Mouse (Mus musculus) granulocyte monocyte progenitor cell, adult 5-6 weeks (primary cell): ENCODE data around the gene Crtap. TPM values are rescaled to one million over a fixed set of nuclear protein-coding genes. Genes with fewer than 3 reads are reported as not detected.
"Not testable (repeated sequence)": the region's sequence is repeated elsewhere in the genome, so short reads cannot be mapped to it uniquely, and the experiment has no call there.

Source experiments
- ATAC-seq: replicated peaks from 2 replicates; pipeline ENCODE4 v1.8.0; 2016; ENCODE audit warnings: mild to moderate bottlenecking, moderate TSS enrichment, inconsistent platforms; ENCODE audit not compliant: poor library complexity, severe bottlenecking
- total RNA-seq, 2 experiments: library from RNA; stranded (forward) in 1 of 2; stranded (reverse) in 1 of 2; fragments of 200-712, 200-1000 nt in 1 of 2; fragments of >200 nt in 1 of 2; fragmentation: Nextera tagmentation in 1 of 2; gene quantifications; 2 replicates each; pipeline ENCODE4 v1.2.3; 2014 to 2017

The Crtap gene
- total RNA-seq, 2 experiments from 2014 or later: 21.4 to 55.2 TPM

DNA sequence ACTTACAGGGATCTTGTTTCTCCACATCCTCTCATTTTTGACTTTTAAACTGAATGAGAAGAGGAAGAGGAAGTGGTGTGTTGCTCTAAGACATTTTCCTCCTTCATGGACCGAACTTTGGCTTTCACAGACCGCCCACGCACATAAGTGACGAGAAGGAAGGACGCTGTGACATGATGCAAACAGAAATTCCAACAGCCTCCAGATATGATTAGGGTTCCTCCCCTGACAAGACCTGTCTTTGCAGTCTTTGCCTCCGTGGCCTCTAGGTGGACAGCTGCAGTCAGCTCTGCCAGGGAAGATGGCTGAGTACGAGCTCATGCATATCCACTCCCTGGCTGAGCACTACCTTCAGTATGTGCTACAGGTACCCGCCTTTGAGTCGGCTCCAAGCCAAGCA is 60.6 kb downstream of the Crtap start, which contains the start of gene Bcl2a1c:
TSS of gene Bcl2a1c (plus strand) at position 281 of the 400 bp plus-strand sequence.
- peak; percentile 94 for ATAC-seq

DNA sequence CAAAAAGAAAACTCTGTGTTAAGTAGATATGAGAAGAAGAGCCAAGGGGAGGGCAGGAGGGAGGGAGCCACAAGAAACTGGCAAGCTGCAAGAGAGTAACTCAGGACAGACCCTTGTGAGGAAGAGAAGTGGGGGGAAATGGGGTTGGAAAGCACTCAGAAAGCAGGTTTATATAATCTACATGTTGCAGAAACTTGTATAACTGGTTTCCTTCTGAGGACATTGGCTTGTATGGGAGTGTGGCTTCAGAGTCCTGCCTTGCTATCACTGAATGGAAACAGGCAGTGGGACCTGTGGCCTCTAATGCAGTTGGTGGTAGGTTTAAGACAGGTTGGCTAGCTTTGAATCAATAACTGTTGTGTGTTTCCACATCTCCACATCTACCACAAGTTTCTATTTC is 62.1 kb downstream of the Crtap start:
- not testable (repeated sequence) for ATAC-seq

DNA sequence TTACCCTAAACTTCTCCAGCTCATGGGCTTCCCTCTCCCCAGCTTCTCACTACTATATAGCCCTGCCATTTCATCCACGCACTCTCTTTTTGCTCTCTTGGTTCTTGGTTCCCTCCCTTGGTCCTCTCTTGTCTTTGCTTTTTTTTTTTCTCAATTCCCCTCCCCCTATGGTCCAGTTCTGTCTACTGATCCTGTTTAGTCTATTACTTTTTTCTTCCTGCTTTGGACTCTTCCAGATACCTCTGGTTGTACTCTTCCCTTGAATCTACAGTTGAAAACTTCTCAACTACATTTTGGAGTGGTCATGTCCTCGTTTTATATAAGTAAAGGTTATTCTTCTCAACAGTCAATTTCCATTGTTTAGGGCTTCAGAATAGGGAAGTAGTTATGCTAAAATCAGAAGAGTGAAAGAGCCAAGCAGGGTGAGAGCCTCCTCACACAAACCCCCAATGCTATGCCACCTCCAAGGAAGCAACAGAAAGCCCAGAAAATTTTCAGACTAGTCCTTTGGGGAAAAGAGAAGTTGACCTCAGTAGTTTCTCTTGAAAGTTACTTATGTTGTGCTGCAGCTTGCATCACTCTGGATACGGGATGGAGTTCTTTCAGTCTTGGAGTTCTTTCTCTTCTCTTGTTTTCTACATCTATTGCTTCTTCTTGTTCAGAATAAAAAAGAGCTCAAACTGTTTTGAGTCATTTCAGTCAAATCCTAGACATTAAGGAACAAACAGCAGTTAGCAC is 64.3 kb downstream of the Crtap start:
- peak; percentile 70 for ATAC-seq

Other genes starting within 250 kb of the Crtap start
- not detected in 2 replicates for gene Bcl2a1c, start 60.5 kb downstream of the Crtap start, total RNA-seq (2014; fragmentation: Nextera tagmentation)
- not detected in 2 replicates for gene Bcl2a1c, start 60.5 kb downstream of the Crtap start, total RNA-seq (2017)
- gene Glb1, start 10.4 kb upstream of the Crtap start, total RNA-seq (2014; fragmentation: Nextera tagmentation): 38.7 and 46.7 TPM in 2 replicates
- 40.8 and 42.9 TPM in 2 replicates for gene Glb1, start 10.4 kb upstream of the Crtap start, total RNA-seq (2017)
- gene Tmppe, start 10.4 kb upstream of the Crtap start, total RNA-seq (2014; fragmentation: Nextera tagmentation): 5.7 and 6.7 TPM in 2 replicates
- 5.9 and 6.8 TPM in 2 replicates for gene Tmppe, start 10.4 kb upstream of the Crtap start, total RNA-seq (2017)
- not detected in 2 replicates for gene Ccr4, start 114.2 kb upstream of the Crtap start, total RNA-seq (2014; fragmentation: Nextera tagmentation)
- gene Ccr4, start 114.2 kb upstream of the Crtap start, total RNA-seq (2017): not detected in 2 replicates
- gene C130032M10Rik, start 125.0 kb upstream of the Crtap start, total RNA-seq (2014; fragmentation: Nextera tagmentation): not detected in 2 replicates
- gene C130032M10Rik, start 125.0 kb upstream of the Crtap start, total RNA-seq (2017): not detected in 2 replicates
- not detected in 2 replicates for gene Trim71, start 173.7 kb upstream of the Crtap start, total RNA-seq (2014; fragmentation: Nextera tagmentation)
- not detected in 2 replicates for gene Trim71, start 173.7 kb upstream of the Crtap start, total RNA-seq (2017)
- 36.6 and 48.7 TPM in 2 replicates for gene Cnot10, start 249.5 kb upstream of the Crtap start, total RNA-seq (2014; fragmentation: Nextera tagmentation)
- gene Cnot10, start 249.5 kb upstream of the Crtap start, total RNA-seq (2017): 55.7 and 60.1 TPM in 2 replicates